Mouse (Mus musculus) lung, adult 2 months (tissue): ENCODE data around the gene Pard6a. TPM values are rescaled to one million over a fixed set of nuclear protein-coding genes. Genes with fewer than 3 reads are reported as not detected.
A peak's percentile ranks its signal among the peaks of the same experiment; 100 is the strongest.

Experiments used
- DNase-seq: peaks from one replicate; pipeline ENCODE4 v3.0.0; 2022
- H3K4me1 ChIP-seq: fragments of 200-500 bp; 2 replicates; pipeline ENCODE4 v1.6.1; 2011; ENCODE audit warnings: low read length; ENCODE audit not compliant: control insufficient read depth, insufficient read depth
- H3K4me3 ChIP-seq: fragments of 200-500 bp; replicated peaks from 2 replicates; pipeline ENCODE3; 2011; ENCODE audit warnings: low read depth, mild to moderate bottlenecking, control low read depth, low read length; ENCODE audit errors: extremely low read depth
- CTCF ChIP-seq: fragments of 200-500 bp; IDR thresholded peaks from 2 replicates; pipeline ENCODE4 v1.5.1; 2011; ENCODE audit warnings: mild to moderate bottlenecking, low read length, control low read depth; ENCODE audit not compliant: insufficient read depth
- POLR2A ChIP-seq: fragments of 200-500 bp; IDR thresholded peaks from 2 replicates; pipeline ENCODE4 v1.6.1; 2011; ENCODE audit warnings: low read depth, mild to moderate bottlenecking, control low read depth, low read length, borderline replicate concordance; ENCODE audit errors: extremely low read depth
- WGBS: fragments of 180-500 bp; shearing (Covaris S2); methylation state at CpG from one replicate; pipeline ENCODE4 v1.1.7; 2018; 5-methylcytosine and 5-hydroxymethylcytosine counted together
- polyA plus RNA-seq: library from polyadenylated mRNA; depleted of rRNA; stranded (reverse); fragments of >200 nt; gene quantifications from 2 replicates; pipeline ENCODE4 v1.2.3, GENCODE M21; 2012

The Pard6a gene
- polyA plus RNA-seq, 1 experiment: 14.1 TPM

DNA sequence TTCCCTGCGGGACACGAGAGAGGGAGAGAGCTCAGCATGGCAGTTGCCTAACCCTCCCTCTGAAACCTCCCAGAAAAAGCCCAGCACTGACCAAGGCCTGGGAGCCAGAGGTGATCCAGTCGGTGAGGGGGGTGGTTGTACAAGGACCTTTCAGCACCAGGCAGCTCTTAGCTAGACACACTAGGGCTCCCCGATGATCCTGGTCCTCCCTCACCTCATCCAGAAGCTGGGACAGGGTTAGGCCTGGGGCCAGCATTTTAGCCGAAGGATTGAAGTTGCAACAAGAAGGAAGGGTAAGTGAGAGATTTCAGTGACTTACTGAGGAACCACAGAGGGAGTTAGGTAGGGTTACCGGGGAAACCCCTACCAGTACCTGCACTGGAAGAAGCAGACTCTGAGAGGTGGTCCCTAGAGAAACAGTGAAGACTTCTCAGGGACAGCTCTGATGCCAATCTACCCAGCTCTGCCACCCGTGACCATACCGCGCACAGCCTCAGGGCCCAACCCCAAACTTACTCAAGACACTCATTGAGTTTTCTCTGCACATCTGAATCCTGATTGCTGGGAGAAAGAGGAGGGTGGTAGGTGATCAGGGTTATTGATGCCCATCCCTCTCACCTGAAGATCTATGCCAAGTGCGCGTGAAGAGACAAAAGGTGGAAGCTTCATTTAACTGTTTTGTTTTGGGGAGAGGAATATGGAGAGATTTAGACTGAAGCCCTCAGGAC is 1.3 kb upstream of the Pard6a start:
- H3K4me1 ChIP-seq: peaks cover 6% of the 10 kb centered on the region; the same call in 1 of the 2 replicates
- no peak overlapping the region for H3K4me3 ChIP-seq
- TF ChIP-seq CTCF (no peak), POLR2A (no peak)
- WGBS: 87% methylated on average over 11 of the region's 11 CpGs
- DNase-seq: no peak

DNA sequence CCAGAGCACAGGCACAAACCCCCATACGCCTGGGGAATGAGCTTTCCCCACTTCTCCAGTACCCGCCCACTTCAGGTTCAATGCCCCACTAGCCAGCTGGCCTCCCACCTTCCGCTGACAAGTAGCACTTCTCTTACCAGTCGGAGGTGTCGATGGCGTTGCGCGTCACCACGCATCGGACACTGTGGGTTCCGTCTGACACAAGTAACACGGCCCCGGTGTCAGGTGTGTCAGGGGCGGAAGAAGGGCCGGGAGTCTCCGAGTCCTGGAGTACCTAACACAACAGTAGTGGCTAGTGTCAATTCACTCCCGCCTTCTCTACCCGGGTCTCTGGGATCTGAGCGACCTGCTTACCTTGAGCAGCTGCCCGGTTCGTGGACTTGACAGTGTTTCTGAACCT is 382 bp upstream of the Pard6a start:
- no peak for DNase-seq
- Histone ChIP-seq H3K4me3 (peak overlapping the region; percentile 74), H3K4me1 (peaks cover 6% of the 10 kb centered on the region; the same call in 1 of the 2 replicates)
- TF ChIP-seq CTCF (no peak), POLR2A (no peak)
- under 1% methylated on average over 21 of the region's 21 CpGs for WGBS

DNA sequence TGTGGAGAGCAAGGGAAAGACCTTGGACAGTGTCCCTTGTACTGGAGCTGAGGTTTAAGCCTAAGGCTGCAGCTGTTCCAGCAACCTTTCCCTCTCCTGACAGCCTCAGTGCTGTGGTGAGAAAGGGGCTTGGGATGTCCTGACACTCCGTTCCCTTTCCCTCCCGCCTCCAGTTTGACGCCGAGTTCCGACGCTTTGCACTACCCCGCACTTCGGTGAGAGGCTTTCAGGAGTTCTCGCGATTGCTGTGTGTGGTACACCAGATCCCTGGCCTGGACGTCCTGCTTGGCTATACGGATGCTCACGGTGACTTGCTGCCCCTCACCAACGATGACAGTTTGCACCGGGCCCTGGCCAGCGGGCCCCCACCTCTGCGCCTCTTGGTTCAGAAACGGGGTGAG is 1.1 kb downstream of the Pard6a start:
- WGBS: 57% methylated on average over 18 of the region's 18 CpGs
- TF ChIP-seq POLR2A (no peak), CTCF (no peak)
- Histone ChIP-seq H3K4me1 (peaks cover 6% of the 10 kb centered on the region; the same call in 1 of the 2 replicates), H3K4me3 (peak overlapping the region; percentile 74)
- no peak for DNase-seq

DNA sequence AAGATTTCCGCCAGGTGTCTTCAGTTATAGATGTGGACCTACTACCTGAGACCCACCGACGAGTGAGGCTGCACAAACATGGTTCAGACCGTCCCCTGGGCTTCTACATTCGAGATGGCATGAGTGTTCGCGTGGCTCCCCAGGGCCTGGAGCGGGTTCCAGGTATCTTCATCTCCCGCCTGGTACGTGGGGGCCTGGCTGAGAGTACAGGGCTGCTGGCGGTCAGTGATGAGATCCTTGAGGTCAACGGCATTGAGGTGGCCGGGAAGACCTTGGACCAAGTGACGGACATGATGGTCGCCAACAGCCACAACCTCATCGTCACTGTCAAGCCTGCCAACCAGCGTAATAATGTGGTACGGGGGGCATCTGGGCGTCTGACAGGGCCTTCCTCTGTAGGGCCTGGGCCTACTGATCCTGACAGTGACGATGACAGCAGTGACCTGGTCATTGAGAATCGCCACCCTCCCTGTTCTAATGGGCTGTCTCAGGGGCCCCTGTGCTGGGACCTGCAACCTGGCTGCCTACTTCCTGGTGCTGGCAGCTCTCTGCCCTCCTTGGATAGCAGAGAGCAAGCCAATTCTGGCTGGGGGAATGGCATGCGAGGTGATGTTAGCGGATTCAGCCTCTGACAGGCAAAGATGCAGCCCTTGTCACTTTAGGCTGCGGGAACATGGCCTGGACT is 1.9 kb downstream of the Pard6a start:
- Histone ChIP-seq H3K4me3 (no peak overlapping the region), H3K4me1 (peaks cover 8% of the 10 kb centered on the region; the same call in 1 of the 2 replicates)
- WGBS: 91% methylated on average over 24 of the region's 24 CpGs
- no peak for TF ChIP-seq POLR2A
- TF ChIP-seq CTCF: no peak
- DNase-seq: no peak

DNA sequence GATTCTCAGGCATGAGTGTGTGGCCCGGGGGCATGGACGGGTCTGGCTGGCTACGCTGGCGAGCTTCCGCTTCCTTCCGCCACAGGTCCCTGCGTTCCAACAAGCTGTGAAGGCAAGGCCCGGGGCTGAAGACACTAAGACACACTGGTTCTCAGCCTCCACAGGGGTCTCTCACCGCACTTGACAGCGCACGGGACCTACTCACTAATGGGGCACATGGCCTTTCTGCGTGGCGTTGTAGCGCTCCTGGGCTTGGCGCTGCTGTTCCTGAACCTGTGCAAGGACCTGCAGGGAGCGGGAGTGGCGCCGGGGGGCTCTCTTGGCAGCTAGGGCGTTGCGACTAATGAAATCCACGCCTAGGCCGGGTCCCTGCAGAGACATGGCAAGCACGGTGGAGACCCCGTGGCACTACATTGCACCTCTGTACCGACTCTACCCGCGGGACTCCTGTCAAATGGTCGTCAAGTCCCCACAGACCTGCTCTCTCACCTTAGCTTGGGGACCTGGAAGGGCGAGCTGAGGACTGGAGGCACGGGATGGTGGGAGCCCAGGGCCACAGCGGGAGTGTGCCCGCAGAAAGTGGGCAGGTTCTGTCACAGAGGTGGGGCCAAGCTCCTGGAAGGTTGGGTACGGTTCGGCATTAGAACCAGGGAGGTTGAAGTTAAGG is 3.3 kb downstream of the Pard6a start:
- H3K4me1 ChIP-seq: peaks cover 8% of the 10 kb centered on the region; the same call in 1 of the 2 replicates
- H3K4me3 ChIP-seq: no peak overlapping the region
- TF ChIP-seq CTCF: no peak
- no peak for TF ChIP-seq POLR2A
- WGBS: 93% methylated on average over 34 of the region's 34 CpGs
- DNase-seq: no peak

DNA sequence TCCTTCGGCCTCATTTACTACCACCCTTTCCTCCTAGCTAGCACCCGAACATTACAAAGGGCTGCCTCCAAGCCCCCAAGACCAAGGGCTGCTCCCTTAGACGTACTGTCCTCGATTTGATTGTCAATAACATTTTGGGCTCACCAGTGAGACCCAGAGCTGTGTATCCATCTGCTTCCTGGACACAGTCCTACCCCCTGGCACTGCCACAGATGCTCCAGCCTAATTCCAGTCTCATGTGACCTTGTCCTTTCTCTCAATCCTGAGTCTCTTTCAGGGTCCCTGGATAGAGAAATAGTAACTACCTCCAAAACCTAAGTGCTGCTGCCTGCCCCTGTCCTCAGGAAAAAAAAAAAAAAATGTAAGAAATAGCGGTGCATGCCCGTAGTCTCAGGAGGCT is 4.0 kb downstream of the Pard6a start:
- DNase-seq: no peak
- 87% methylated on average over 6 of the region's 6 CpGs for WGBS
- TF ChIP-seq CTCF (no peak), POLR2A (no peak)
- Histone ChIP-seq H3K4me3 (no peak overlapping the region), H3K4me1 (peaks cover 8% of the 10 kb centered on the region; the same call in 1 of the 2 replicates)

DNA sequence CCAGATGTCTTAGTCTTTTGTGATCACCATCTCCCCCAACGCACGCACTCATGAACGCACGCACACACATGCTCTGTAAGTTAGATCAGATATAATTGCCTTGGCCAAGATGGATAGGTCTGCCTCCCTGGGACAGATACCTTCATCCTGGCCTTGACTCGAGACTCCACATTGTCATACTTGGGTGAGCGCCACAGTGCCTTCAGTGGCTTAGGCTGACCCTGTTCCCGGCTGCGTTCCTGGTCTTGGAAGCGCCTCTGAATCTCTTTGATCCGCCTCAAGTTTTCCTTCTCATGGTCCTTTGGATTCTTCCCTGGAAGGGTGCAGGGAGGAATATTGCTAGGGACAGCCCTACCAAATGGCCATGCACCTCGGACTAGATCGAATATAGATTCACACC is 5.5 kb downstream of the Pard6a start:
- Histone ChIP-seq H3K4me1 (peaks cover 6% of the 10 kb centered on the region; the same call in 1 of the 2 replicates), H3K4me3 (no peak overlapping the region)
- 84% methylated on average over 12 of the region's 12 CpGs for WGBS
- TF ChIP-seq POLR2A: no peak
- TF ChIP-seq CTCF: no peak
- DNase-seq: no peak

DNA sequence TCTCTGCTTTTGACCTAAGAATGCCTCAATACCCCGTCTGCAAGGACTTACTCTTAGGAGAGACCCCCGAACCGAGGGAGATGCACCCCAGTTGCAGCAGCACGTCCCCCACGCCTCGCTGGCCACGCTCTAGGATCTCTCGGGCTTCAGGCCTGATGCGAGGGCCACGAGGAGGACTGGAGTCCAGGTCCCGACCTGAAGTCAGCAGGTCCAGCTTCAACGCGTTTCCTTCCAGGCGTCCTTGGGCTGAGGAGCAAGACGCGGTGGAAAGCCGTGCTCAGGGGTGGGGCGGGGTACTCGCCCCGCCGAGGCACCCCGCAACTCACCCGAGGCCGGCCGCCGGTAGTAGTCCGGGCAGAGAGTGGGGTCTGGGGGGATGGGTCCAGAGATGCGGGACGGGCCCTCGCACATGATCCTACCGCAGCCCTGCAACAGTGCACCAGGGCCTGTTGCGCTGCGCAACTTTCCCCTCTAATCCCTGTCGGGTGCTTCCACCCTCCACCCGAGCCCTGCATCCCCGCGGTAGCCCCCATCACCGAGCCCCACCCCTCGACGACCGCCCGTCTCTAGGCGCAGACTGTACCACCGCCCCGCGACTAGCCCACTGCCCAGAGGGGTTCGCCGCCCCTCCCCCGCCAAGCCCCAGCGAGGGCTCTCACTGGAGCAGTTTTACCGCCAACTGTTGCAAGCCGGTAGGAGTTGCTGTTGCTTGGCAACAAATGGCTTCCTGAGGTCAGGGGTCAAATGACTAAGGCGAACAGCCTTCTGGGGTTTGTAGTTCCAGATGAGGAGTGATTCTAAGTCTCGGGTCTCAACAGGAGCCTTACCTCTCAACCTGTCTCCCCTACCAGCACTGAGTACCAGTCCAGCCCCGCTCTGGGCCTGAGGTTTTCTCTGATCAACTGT is 6.8 kb downstream of the Pard6a start, which contains the start of the genes 4933405L10Rik and Enkd1:
4933405L10Rik (plus strand) TSS at position 158 of the 906 bp plus-strand sequence.
Enkd1 (minus strand) TSS at position 713 of the 906 bp plus-strand sequence.
- WGBS: under 1% methylated on average over 55 of the region's 55 CpGs
- TF ChIP-seq CTCF: no peak
- Histone ChIP-seq H3K4me3 (peak within 1 kb of the TSS; percentile 70), H3K4me1 (peaks cover 3% of the 10 kb centered on the region; the same call in 1 of the 2 replicates)
- peak; percentile 80 for DNase-seq
